Mouse (Mus musculus): ENCODE data around the gene Fnbp1.

DNA sequence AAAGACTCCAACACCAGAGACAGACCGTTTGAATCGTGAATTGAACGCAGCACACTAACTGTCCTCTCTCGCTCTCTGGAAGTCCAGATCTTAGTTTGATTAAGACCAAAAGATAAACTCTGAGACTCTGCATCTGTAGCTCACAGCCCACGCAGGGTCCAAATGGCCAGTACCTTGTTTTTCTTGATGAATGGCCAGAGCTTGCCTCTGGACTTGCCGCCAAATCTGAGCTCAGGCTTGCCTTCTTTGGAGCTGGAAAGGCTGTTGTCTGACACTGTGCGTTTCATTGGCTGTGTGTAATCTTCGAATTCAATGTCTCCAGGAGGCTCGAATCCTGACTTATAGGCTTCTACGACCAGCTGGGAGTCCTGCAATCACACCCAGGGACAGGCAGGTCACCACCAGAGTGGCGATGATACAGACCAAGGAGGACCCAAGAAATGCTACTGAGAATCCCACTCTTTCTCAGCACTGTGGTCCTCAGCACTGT is 87.9 kb downstream of the Fnbp1 start:
- TF ChIP-seq CTCF (IDR thresholded peaks at IDR 0.05; ENCODE audit: low read depth), result no peak
- TF ChIP-seq EP300 (IDR thresholded peaks at IDR 0.05; ENCODE audit: low read depth), result no peak

All from liver, postnatal 0 days (tissue).